Mouse (Mus musculus) layer of hippocampus, adult 8-10 months (tissue): Measurements from ENCODE around the gene Cfh. TPM values are rescaled to one million over a fixed set of nuclear protein-coding genes. Genes with fewer than 3 reads are reported as not detected.
"Not testable (repeated sequence)": the region's sequence is repeated elsewhere in the genome, so short reads cannot be mapped to it uniquely, and the experiment has no call there.

Source experiments
- DNase-seq, 2 experiments: peaks; one replicate each; pipeline ENCODE4 v3.0.0; 2022; ENCODE audit warnings: low spot score in 2 of 2
- total RNA-seq, 4 experiments: library from RNA; stranded (reverse); gene quantifications; 2 replicates each; pipeline ENCODE4 v1.2.4; 2022

The Cfh gene
- total RNA-seq, result 10 to 100 TPM; 14.3 to 45.0 (median 29.3) TPM

- not testable (repeated sequence) for DNase-seq
Observed at GRCm38 (mm10) chr1:140183664-140184063, at the start of gene Cfh. Gene Cfh, minus strand, starts transcription at chr1:140183764.

- DNase-seq, result no peak
Observed at GRCm38 (mm10) chr1:140226673-140227072, 43.1 kb upstream of the Cfh start.

- DNase-seq, result no peak
Observed at GRCm38 (mm10) chr1:140225221-140225620, 41.7 kb upstream of the Cfh start.

GRCm38 (mm10) chr1:140205329-140205728 is 21.8 kb upstream of the Cfh start:
- no peak for DNase-seq

- DNase-seq, result not testable (repeated sequence)
Observed at GRCm38 (mm10) chr1:140188500-140188899, 4.9 kb upstream of the Cfh start.

- no peak for DNase-seq
Observed at GRCm38 (mm10) chr1:140183208-140183607, 356 bp downstream of the Cfh start.

GRCm38 (mm10) chr1:140180125-140180524 is 3.4 kb downstream of the Cfh start:
- no peak for DNase-seq

- no peak for DNase-seq
Observed at GRCm38 (mm10) chr1:140175442-140175841, 8.1 kb downstream of the Cfh start.

GRCm38 (mm10) chr1:140171581-140172154 is 11.9 kb downstream of the Cfh start:
- DNase-seq, result no peak

- no peak for DNase-seq
Observed at GRCm38 (mm10) chr1:140158970-140159369, 24.6 kb downstream of the Cfh start.

GRCm38 (mm10) chr1:140069471-140069870 is 114.1 kb downstream of the Cfh start:
- DNase-seq, result no peak

Other genes with a start within 250 kb of the Cfh start
- gene Kcnt2, start 62.4 kb upstream of the Cfh start, total RNA-seq, result 10 to 100 TPM; 30.2 to 37.8 (median 34.6) TPM